Mouse (Mus musculus) limb, embryonic 15.5 days (tissue): ENCODE measurements around the gene Spats2l. TPM values are rescaled to one million over a fixed set of nuclear protein-coding genes. Genes with fewer than 3 reads are reported as not detected.

Experiments used
- ATAC-seq: fragments of 200-750 bp; cut with Nextera tagmentation; 2 replicates; pipeline ENCODE4 v1.8.0; 2017; ENCODE audit warnings: low read depth, moderate TSS enrichment; ENCODE audit not compliant: insufficient number of reproducible peaks, low FRiP score, low TSS enrichment
- H3K27ac ChIP-seq: fragments of 300-500 bp; sonication (generic); 2 replicates; pipeline ENCODE4 v1.5.1; 2015; ENCODE audit warnings: moderate library complexity, mild to moderate bottlenecking, inconsistent platforms
- H3K27me3 ChIP-seq: fragments of 300-500 bp; sonication (generic); 2 replicates; pipeline ENCODE4 v1.6.1; 2015; ENCODE audit warnings: inconsistent platforms
- H3K36me3 ChIP-seq: fragments of 300-500 bp; sonication (generic); 2 replicates; pipeline ENCODE4 v1.6.1; 2015; ENCODE audit warnings: inconsistent platforms
- H3K4me1 ChIP-seq: fragments of 300-500 bp; sonication (generic); 2 replicates; pipeline ENCODE4 v1.6.1; 2015; ENCODE audit warnings: inconsistent platforms
- H3K4me2 ChIP-seq: fragments of 300-500 bp; sonication (generic); 2 replicates; pipeline ENCODE4 v1.6.1; 2015; ENCODE audit warnings: mild to moderate bottlenecking, inconsistent platforms
- H3K4me3 ChIP-seq: fragments of 300-500 bp; sonication (generic); 2 replicates; pipeline ENCODE4 v1.5.1; 2015; ENCODE audit warnings: mild to moderate bottlenecking, inconsistent platforms
- H3K9ac ChIP-seq: fragments of 300-500 bp; sonication (generic); 2 replicates; pipeline ENCODE4 v1.6.1; 2015; ENCODE audit warnings: inconsistent platforms
- H3K9me3 ChIP-seq: fragments of 300-500 bp; sonication (generic); 2 replicates; pipeline ENCODE4 v1.6.1; 2016; ENCODE audit warnings: inconsistent platforms
- WGBS: fragments of 180-500 bp; shearing (Covaris S2); methylation state at CpG from one replicate; pipeline ENCODE4 v1.1.7; 2015; 5-methylcytosine and 5-hydroxymethylcytosine counted together
- polyA plus RNA-seq: library from polyadenylated mRNA; unstranded; fragments of >200 nt; fragmentation: Nextera tagmentation; extraction: Ambion mirVana; gene quantifications from 2 replicates; pipeline ENCODE4 v1.2.1, GENCODE M21; 2015

Spats2l gene
- polyA plus RNA-seq, 1 experiment from 2014 or later: 197 TPM

GRCm38 (mm10) chr1:57949716-57950115, 175.8 kb downstream of the Spats2l start:
- no peak for ATAC-seq
- no peak overlapping the region for H3K4me3 ChIP-seq
- peaks cover 37% of the 10 kb centered on the region for H3K36me3 ChIP-seq
- H3K27me3 ChIP-seq: no peaks in the 10 kb centered on the region
- H3K4me2 ChIP-seq: no peak overlapping the region
- 68% methylated on average over 5 of the region's 5 CpGs for WGBS
- H3K4me1 ChIP-seq: peaks cover 6% of the 10 kb centered on the region
- H3K27ac ChIP-seq: no peak overlapping the region
- H3K9me3 ChIP-seq: no peaks in the 10 kb centered on the region
- no peak overlapping the region for H3K9ac ChIP-seq

GRCm38 (mm10) chr1:57952509-57952908, 178.5 kb downstream of the Spats2l start:
- Histone ChIP-seq H3K27me3 (no peaks in the 10 kb centered on the region), H3K36me3 (peaks cover 43% of the 10 kb centered on the region), H3K9me3 (no peaks in the 10 kb centered on the region), H3K4me2 (no peak overlapping the region), H3K4me3 (no peak overlapping the region), H3K9ac (no peak overlapping the region), H3K27ac (no peak overlapping the region), H3K4me1 (peaks cover 1% of the 10 kb centered on the region)
- WGBS: 91% methylated on average over 4 of the region's 4 CpGs
- no peak for ATAC-seq

- no peaks in the 10 kb centered on the region for H3K9me3 ChIP-seq
- no peak for ATAC-seq
- 84% methylated on average over 16 of the region's 16 CpGs for WGBS
- H3K4me2 ChIP-seq: no peak overlapping the region
- H3K4me1 ChIP-seq: no peaks in the 10 kb centered on the region
- H3K36me3 ChIP-seq: peaks cover 45% of the 10 kb centered on the region
- no peaks in the 10 kb centered on the region for H3K27me3 ChIP-seq
- H3K27ac ChIP-seq: peak overlapping the region; percentile 22; the same call in 1 of the 2 replicates
- no peak overlapping the region for H3K9ac ChIP-seq
- H3K4me3 ChIP-seq: no peak overlapping the region
Measured at GRCm38 (mm10) chr1:57953586-57954375, 179.8 kb downstream of the Spats2l start.

DNA sequence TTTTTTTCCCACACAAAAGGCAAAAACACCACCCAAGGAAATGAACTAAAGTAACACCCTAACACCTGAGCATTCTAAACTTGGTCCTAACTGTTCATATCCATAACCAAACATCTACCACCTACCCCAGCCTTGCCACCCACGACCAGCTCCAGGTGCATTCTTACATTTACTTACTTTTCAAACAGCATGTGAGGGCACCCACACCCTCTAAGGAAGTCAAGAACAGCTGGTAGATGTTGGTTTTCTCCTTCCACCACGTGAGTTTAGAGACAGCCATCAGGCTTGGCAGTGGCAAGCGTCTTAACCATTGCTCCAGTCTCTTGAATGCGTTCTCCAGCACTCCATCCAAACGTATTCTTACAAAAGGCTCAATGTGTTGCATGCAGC, 180.4 kb downstream of the Spats2l start:
- Histone ChIP-seq H3K9me3 (no peaks in the 10 kb centered on the region), H3K4me2 (no peak overlapping the region), H3K9ac (no peak overlapping the region), H3K4me3 (no peak overlapping the region), H3K27ac (no peak overlapping the region), H3K4me1 (no peaks in the 10 kb centered on the region), H3K36me3 (peaks cover 51% of the 10 kb centered on the region), H3K27me3 (no peaks in the 10 kb centered on the region)
- WGBS: 77% methylated on average over 5 of the region's 5 CpGs
- no peak for ATAC-seq

DNA sequence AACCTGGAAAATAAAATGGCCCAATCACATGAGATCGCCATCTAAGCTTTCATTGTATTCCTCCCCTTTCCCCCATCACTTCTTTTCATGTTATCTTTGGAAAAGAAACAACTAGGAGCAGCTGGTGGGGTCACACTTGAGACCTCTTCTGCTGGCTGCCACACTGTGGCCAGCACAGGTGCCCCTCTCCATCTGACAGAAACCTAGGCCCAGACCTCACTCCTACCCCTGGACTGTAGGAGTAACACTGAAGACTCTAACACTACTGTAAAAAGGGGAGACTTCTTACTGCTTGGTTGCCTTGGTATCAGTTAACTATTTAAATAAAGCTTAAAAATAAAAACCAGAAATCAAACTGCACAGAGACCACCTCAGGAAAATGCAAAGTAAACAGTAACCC, 181.8 kb downstream of the Spats2l start:
- no peak for ATAC-seq
- Histone ChIP-seq H3K36me3 (peaks cover 55% of the 10 kb centered on the region), H3K27ac (no peak overlapping the region), H3K4me3 (no peak overlapping the region), H3K4me1 (no peaks in the 10 kb centered on the region), H3K9ac (no peak overlapping the region), H3K27me3 (no peaks in the 10 kb centered on the region), H3K4me2 (no peak overlapping the region), H3K9me3 (no peaks in the 10 kb centered on the region)
- 88% methylated on average over 1 of the region's 1 CpGs for WGBS

DNA sequence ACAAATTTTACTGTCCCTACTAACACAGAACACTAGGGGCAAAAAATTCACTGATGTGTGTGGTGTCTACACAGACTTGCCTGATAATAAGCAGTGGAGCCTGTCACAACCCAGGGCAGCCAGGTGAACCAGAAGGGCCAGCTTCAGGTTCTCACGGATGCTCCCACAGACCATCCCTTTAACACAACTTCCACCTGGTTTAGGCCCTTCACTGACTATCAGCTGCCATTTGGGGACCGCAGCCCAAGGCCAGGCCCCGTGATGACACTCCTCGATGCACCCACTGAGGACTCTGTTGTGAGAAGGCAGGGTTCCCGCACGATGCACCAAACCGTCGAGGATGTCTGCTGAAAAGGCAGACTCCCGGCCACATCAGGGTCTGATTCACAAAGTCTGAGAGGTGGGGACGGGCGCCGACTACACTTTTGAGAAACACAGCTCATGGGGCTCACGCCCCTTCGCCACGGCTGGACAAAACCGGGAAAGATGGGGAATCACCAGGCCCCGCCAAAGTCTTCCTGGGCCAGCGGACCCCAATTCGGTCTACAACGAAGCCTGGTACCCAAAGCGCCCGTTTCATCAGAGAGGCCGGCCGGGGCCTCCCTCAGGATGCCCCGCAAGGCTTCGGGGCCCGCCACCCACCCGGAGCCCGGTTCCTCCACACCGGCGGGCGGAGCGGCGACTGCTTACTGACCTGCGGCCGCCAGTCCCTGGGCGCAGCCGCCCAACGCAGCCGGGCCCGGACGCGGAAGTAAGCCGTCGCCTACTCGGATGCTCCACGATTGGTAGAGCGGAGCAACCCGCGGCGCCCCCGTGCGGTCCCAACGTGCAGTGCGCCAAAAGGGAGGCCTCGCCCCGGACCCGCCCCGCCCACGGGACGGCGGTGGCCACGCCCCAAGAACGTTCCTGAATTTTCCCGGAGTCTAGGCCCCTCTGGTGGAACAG, 195.6 kb downstream of the Spats2l start:
- Histone ChIP-seq H3K27me3 (no peaks in the 10 kb centered on the region), H3K36me3 (peaks cover 19% of the 10 kb centered on the region), H3K4me2 (peak overlapping the region; percentile 70), H3K9ac (peak overlapping the region; percentile 91), H3K4me3 (peak overlapping the region; percentile 85), H3K27ac (peak overlapping the region; percentile 91), H3K9me3 (no peaks in the 10 kb centered on the region), H3K4me1 (peaks cover 13% of the 10 kb centered on the region)
- WGBS: under 1% methylated on average over 65 of the region's 65 CpGs
- ATAC-seq: peak; percentile 95

DNA sequence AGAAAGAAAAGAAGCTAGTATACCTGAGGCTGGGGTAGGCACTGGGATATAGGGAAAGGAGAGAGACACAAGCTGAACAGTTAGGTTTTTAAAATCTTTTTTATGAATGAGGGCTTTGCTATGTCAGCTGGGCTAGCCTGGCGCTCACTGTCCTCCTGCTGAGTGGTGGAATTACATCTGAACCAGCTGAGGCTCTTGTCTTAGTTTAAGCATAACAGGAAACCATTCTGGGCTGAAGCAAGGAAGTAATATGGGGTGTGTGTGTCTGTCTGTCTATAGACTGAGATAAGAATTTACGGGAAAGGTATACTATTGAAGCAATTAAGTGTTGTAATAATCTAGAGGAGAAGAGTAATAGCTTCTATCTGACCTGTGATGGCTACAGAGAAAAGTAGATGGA, 197.6 kb downstream of the Spats2l start:
- Histone ChIP-seq H3K4me2 (no peak overlapping the region), H3K4me1 (peaks cover 13% of the 10 kb centered on the region), H3K27ac (no peak overlapping the region), H3K9me3 (no peaks in the 10 kb centered on the region), H3K4me3 (no peak overlapping the region), H3K9ac (no peak overlapping the region), H3K27me3 (no peaks in the 10 kb centered on the region), H3K36me3 (peaks cover 5% of the 10 kb centered on the region)
- no peak for ATAC-seq
- 87% methylated on average over 2 of the region's 2 CpGs for WGBS

- no peak overlapping the region for H3K27ac ChIP-seq
- 90% methylated on average over 3 of the region's 3 CpGs for WGBS
- H3K27me3 ChIP-seq: no peaks in the 10 kb centered on the region
- no peak overlapping the region for H3K9ac ChIP-seq
- no peak overlapping the region for H3K4me3 ChIP-seq
- H3K4me2 ChIP-seq: no peak overlapping the region
- no peaks in the 10 kb centered on the region for H3K9me3 ChIP-seq
- no peaks in the 10 kb centered on the region for H3K36me3 ChIP-seq
- no peak for ATAC-seq
- H3K4me1 ChIP-seq: no peaks in the 10 kb centered on the region
Measured at GRCm38 (mm10) chr1:57976860-57977259, 202.9 kb downstream of the Spats2l start.

DNA sequence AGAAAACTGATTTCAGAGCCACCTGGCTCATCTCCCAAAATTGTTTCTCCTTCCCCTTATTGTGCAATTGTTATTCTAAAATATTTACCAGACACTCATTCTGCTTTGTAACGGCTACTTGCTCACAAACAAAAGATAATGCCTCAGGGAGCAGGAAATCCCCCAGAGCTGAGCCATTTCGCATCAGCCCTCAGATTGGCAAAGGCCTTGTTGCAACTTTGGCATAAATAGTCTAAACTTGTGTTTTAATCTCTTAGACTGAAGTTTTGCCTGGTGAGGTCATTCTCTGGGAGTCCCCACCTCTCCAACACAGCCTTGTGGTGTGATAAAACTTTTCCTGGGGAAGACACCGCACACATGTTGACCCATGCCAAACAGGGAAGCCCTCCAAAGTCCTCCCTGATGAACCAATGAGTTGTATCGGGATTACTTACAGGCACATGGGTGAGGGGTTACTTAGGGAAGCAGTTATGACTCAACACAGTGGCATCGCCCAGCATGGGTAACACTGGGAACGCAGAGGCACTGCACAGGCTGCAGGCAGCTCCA, 215.2 kb downstream of the Spats2l start:
- Histone ChIP-seq H3K4me2 (no peak overlapping the region), H3K27me3 (no peaks in the 10 kb centered on the region), H3K27ac (no peak overlapping the region), H3K9ac (no peak overlapping the region), H3K4me3 (no peak overlapping the region), H3K36me3 (no peaks in the 10 kb centered on the region), H3K9me3 (no peaks in the 10 kb centered on the region), H3K4me1 (no peaks in the 10 kb centered on the region)
- no peak for ATAC-seq
- 72% methylated on average over 6 of the region's 6 CpGs for WGBS

- H3K36me3 ChIP-seq: no peaks in the 10 kb centered on the region
- no peak overlapping the region for H3K4me3 ChIP-seq
- H3K9ac ChIP-seq: no peak overlapping the region
- H3K9me3 ChIP-seq: no peaks in the 10 kb centered on the region
- no peak for ATAC-seq
- no peak overlapping the region for H3K27ac ChIP-seq
- H3K27me3 ChIP-seq: no peaks in the 10 kb centered on the region
- H3K4me2 ChIP-seq: no peak overlapping the region
- WGBS: 83% methylated on average over 2 of the region's 2 CpGs
- peaks cover 1% of the 10 kb centered on the region for H3K4me1 ChIP-seq
Measured at GRCm38 (mm10) chr1:57991277-57991676, 217.3 kb downstream of the Spats2l start.

- Histone ChIP-seq H3K27ac (peak within 1 kb of the TSS; percentile 77), H3K4me1 (peaks cover 11% of the 10 kb centered on the region), H3K9ac (peak within 1 kb of the TSS; percentile 77), H3K27me3 (no peaks in the 10 kb centered on the region), H3K4me2 (peak within 1 kb of the TSS; percentile 85), H3K36me3 (no peaks in the 10 kb centered on the region), H3K4me3 (peak within 1 kb of the TSS; percentile 97), H3K9me3 (no peaks in the 10 kb centered on the region)
- peak; percentile 94 for ATAC-seq
- WGBS: 6% methylated on average over 30 of the region's 30 CpGs
Measured at GRCm38 (mm10) chr1:57995432-57996132, 221.6 kb downstream of the Spats2l start, which contains the start of gene Sgo2a. TSS of gene Sgo2a (plus strand) at chr1:57995971.
